Mouse (Mus musculus) intestine, embryonic 16.5 days (tissue): Measurements from ENCODE around the gene Dgki. TPM values are rescaled to one million over a fixed set of nuclear protein-coding genes. Genes with fewer than 3 reads are reported as not detected.

Experiments used
- ATAC-seq: fragments of 200-750 bp; cut with Nextera tagmentation; 2 replicates; pipeline ENCODE4 v1.8.0; 2017; ENCODE audit warnings: moderate TSS enrichment, moderate library complexity
- H3K27ac ChIP-seq: fragments of 300-500 bp; sonication (generic); 2 replicates; pipeline ENCODE4 v1.5.1; 2014; ENCODE audit warnings: mild to moderate bottlenecking, low read length
- H3K27me3 ChIP-seq: fragments of 300-500 bp; sonication (generic); replicated peaks from 2 replicates; pipeline ENCODE4 v1.6.1; 2014; ENCODE audit warnings: low read length, control low read depth, mixed read lengths; ENCODE audit not compliant: control insufficient read depth, insufficient read depth
- H3K36me3 ChIP-seq: fragments of 300-500 bp; sonication (generic); 2 replicates; pipeline ENCODE4 v1.6.1; 2014; ENCODE audit warnings: low read length, control low read depth; ENCODE audit not compliant: control insufficient read depth, insufficient read depth
- H3K4me1 ChIP-seq: fragments of 300-500 bp; sonication (generic); 2 replicates; pipeline ENCODE4 v1.6.1; 2014; ENCODE audit warnings: low read length, control low read depth, mixed read lengths; ENCODE audit not compliant: control insufficient read depth, insufficient read depth
- H3K4me2 ChIP-seq: fragments of 300-500 bp; sonication (generic); 2 replicates; pipeline ENCODE4 v1.6.1; 2014; ENCODE audit warnings: low read depth, low read length, control low read depth
- H3K4me3 ChIP-seq: fragments of 300-500 bp; sonication (generic); 2 replicates; pipeline ENCODE4 v1.5.1; 2014; ENCODE audit warnings: mild to moderate bottlenecking, low read length
- H3K9ac ChIP-seq: fragments of 300-500 bp; sonication (generic); 2 replicates; pipeline ENCODE4 v1.6.1; 2014; ENCODE audit warnings: low read depth, low read length
- H3K9me3 ChIP-seq: fragments of 300-500 bp; sonication (generic); 2 replicates; pipeline ENCODE4 v1.6.1; 2016; ENCODE audit warnings: low read length, control low read depth; ENCODE audit not compliant: control insufficient read depth
- WGBS: fragments of 180-500 bp; shearing (Covaris S2); extraction: QIAGEN DNeasy Blood & Tissue Kit; methylation state at CpG from one replicate; pipeline ENCODE4 v1.1.7; 2014; 5-methylcytosine and 5-hydroxymethylcytosine counted together
- polyA plus RNA-seq: library from polyadenylated mRNA; unstranded; fragments of >200 nt; fragmentation: Nextera tagmentation; extraction: Ambion mirVana; gene quantifications from 2 replicates; pipeline ENCODE4 v1.2.1, GENCODE M21; 2015

Gene Dgki
- polyA plus RNA-seq, 1 experiment from 2014 or later: 0.38 TPM

GRCm38 (mm10) chr6:36868217-36868616 lies 431.8 kb downstream of the Dgki start:
- Histone ChIP-seq H3K27ac (peak overlapping the region; percentile 50), H3K4me3 (no peak overlapping the region), H3K27me3 (no peaks in the 10 kb centered on the region), H3K36me3 (no peaks in the 10 kb centered on the region), H3K9ac (no peak overlapping the region), H3K4me1 (no peaks in the 10 kb centered on the region; the same call in 1 of the 2 replicates), H3K9me3 (no peaks in the 10 kb centered on the region), H3K4me2 (no peak overlapping the region)
- 46% methylated on average over 4 of the region's 4 CpGs for WGBS
- ATAC-seq: no peak

DNA sequence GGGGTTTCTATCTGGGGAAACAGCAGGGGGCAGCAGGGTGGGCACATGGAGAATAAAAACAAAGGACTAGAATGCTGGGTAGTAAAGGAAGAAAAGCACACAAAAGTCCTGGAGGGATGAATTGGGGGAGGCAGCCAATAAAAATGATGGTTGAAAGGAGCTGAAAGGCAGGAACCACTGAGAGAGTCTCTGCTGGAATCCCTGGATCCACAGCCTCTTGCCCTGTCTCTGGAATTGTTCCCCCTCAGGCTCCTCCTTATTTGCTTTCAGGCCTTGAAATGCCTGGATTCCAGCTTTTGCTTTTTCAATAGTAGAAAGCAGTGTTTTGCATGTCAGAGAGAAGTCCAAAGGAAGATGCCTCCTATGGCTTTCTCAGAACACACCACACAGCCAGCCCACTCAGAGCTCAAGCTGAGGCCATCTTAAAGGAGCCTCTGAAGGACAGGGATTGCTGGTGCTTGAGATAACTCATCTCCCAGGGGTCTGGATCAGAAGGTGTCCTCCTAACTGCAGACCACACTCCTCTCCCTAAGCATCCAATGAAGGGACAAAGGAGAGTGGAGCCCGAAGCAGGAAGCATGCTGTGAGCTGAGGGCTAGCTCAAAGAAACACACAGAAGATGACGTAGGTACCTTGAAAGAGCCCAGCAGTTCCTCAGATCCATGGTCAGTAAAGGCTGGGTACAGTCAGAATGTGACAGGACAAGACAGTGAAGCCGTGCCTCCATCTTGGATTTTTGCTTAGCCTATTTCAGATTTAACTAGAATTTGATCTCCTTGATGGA lies 441.5 kb downstream of the Dgki start:
- H3K4me1 ChIP-seq: no peaks in the 10 kb centered on the region
- WGBS: 80% methylated on average over 3 of the region's 3 CpGs
- H3K9ac ChIP-seq: no peak overlapping the region
- no peak for ATAC-seq
- no peaks in the 10 kb centered on the region for H3K36me3 ChIP-seq
- no peak overlapping the region for H3K4me3 ChIP-seq
- H3K9me3 ChIP-seq: no peaks in the 10 kb centered on the region
- no peaks in the 10 kb centered on the region for H3K27me3 ChIP-seq
- H3K4me2 ChIP-seq: no peak overlapping the region
- H3K27ac ChIP-seq: no peak overlapping the region

- 48% methylated on average over 6 of the region's 6 CpGs for WGBS
- Histone ChIP-seq H3K4me1 (no peaks in the 10 kb centered on the region), H3K27me3 (no peaks in the 10 kb centered on the region), H3K4me2 (no peak overlapping the region), H3K36me3 (no peaks in the 10 kb centered on the region), H3K27ac (no peak overlapping the region), H3K4me3 (no peak overlapping the region), H3K9ac (no peak overlapping the region), H3K9me3 (no peaks in the 10 kb centered on the region)
- no peak for ATAC-seq
Observed at GRCm38 (mm10) chr6:36857627-36858257, 442.2 kb downstream of the Dgki start.

DNA sequence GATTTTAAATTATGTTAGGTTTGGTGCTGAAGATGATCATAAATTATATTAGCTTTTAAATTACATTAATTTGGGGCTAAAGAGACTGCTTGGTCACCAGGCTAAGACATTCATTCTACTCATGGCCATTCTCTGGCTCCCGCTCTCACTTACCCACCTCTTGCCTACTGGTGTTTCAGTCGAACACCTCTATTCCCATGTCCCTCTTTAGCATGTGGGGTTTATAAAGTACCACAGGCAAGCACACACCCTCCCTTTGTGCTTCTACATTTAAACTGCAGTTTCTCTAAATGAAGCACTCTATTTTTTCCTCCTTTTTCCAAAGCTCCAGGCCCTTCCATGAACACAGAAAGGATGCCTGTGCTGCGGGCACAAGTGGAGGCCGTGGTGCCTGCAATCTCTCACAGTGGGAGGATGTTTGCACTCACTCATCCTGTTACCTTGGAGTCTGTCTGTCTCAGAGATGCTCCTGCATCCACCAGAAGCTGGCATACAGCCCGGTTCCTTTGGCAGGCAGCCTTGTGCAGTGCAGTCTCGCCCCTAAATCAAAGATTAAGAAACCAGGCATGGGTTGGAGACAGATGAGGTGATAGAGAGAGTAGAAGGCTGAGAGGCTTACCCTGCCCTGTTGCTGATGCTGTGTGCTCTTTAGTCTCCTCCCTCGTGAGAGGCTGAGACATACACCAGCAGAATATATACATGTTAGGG lies 449.4 kb downstream of the Dgki start:
- Histone ChIP-seq H3K4me3 (no peak overlapping the region), H3K4me1 (no peaks in the 10 kb centered on the region), H3K27ac (peak overlapping the region; percentile 42; the same call in 1 of the 2 replicates), H3K9ac (no peak overlapping the region), H3K9me3 (no peaks in the 10 kb centered on the region), H3K27me3 (no peaks in the 10 kb centered on the region), H3K4me2 (no peak overlapping the region), H3K36me3 (no peaks in the 10 kb centered on the region)
- peak; percentile 83 for ATAC-seq
- 55% methylated on average over 7 of the region's 7 CpGs for WGBS

GRCm38 (mm10) chr6:36845288-36845687 lies 454.7 kb downstream of the Dgki start:
- no peaks in the 10 kb centered on the region for H3K9me3 ChIP-seq
- no peak overlapping the region for H3K4me3 ChIP-seq
- no peak overlapping the region for H3K9ac ChIP-seq
- 0 out of 2 replicates have a peak, but pooled peaks cover 2% of the 10 kb centered on the region for H3K4me1 ChIP-seq
- no peak overlapping the region for H3K4me2 ChIP-seq
- no peaks in the 10 kb centered on the region for H3K36me3 ChIP-seq
- H3K27ac ChIP-seq: no peak overlapping the region
- H3K27me3 ChIP-seq: no peaks in the 10 kb centered on the region
- WGBS: 71% methylated on average over 1 of the region's 1 CpGs
- no peak for ATAC-seq

DNA sequence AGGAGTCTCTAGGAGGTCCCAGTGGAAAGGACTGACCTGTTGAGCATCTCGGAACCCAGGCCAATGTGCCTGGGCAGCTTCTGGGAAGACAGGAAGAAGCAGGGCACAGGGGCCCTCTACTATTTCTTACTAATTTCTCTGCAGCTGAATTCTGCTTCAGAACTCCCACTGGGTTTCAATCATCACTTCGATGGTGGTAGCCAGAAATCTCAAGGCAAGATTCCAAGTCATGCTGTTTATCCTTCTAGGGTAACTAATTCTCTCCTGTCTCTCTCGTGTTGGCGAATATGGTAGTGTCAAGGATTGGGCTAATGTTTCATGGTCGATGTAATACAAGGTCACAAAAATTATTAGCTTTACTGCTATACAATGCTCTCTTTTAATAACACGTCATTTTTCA lies 455.7 kb downstream of the Dgki start:
- H3K27me3 ChIP-seq: no peaks in the 10 kb centered on the region
- no peak overlapping the region for H3K4me2 ChIP-seq
- 0 out of 2 replicates have a peak, but pooled peaks cover 2% of the 10 kb centered on the region for H3K4me1 ChIP-seq
- no peak overlapping the region for H3K9ac ChIP-seq
- no peaks in the 10 kb centered on the region for H3K9me3 ChIP-seq
- ATAC-seq: no peak
- H3K4me3 ChIP-seq: no peak overlapping the region
- WGBS: 56% methylated on average over 6 of the region's 6 CpGs
- no peak overlapping the region for H3K27ac ChIP-seq
- no peaks in the 10 kb centered on the region for H3K36me3 ChIP-seq

DNA sequence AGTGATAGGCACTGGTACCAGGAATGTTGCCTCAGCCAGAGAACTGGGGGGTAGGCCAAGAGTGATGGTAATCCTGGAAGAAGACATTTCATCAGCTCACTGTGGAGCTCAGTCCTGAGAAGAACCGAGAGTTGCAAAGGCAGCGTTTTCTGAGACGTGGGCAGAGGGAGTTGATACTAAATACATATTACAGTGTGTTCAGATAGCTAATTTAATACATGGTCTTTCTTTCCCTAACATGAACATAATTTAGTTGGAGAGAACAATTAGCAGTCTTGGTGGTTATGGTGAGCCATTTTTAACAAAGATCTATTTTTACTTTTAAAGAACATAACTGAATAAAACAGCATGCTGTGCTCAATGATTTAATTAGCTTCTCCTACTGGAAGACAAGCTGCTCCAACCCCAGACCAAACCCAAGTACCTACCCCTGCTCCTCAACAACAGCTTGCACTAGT lies 456.9 kb downstream of the Dgki start:
- ATAC-seq: no peak
- 85% methylated on average over 3 of the region's 3 CpGs for WGBS
- Histone ChIP-seq H3K27ac (no peak overlapping the region; the same call in 1 of the 2 replicates), H3K4me2 (no peak overlapping the region), H3K4me1 (0 out of 2 replicates have a peak, but pooled peaks cover 2% of the 10 kb centered on the region), H3K36me3 (no peaks in the 10 kb centered on the region), H3K9me3 (no peaks in the 10 kb centered on the region), H3K9ac (no peak overlapping the region), H3K27me3 (no peaks in the 10 kb centered on the region), H3K4me3 (no peak overlapping the region)

DNA sequence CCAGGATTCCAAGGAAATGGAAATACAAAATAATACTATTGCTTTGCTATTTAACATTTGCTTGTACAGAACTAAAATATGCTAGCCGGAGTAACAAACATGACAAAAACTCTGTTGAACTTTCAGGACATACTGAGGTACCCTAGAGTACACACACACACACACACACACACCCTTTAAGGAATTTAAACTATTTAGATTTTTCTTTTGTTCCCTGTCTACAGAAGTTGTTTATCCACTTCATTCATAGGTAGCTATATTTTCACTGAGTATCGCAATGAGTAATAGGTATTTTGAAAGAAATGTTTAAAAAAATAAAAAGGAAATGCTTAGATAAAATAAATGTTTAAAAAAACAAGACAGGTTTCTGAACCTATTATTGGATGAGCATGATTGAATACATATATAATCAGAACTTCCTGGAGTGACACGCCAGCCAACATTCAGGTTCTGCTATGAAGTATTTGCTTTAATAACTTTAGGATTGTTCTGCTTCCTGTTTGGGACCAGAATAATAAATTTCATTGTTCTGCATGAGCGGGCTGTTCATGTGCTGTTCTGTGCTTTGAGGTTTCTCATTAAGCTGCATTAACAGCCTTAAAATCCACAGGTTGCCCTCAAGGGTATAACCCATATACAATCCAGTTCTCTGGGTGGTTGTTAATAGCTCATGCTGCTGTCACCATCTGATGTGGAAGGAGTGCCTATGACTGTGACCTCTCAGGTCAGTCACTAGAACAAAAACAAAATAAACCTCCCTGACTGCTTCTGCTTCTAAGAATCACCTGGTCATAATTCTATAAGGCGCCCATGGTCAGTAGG lies 457.7 kb downstream of the Dgki start:
- WGBS: 60% methylated on average over 5 of the region's 5 CpGs
- H3K4me2 ChIP-seq: no peak overlapping the region
- H3K4me3 ChIP-seq: no peak overlapping the region
- no peaks in the 10 kb centered on the region for H3K9me3 ChIP-seq
- no peaks in the 10 kb centered on the region for H3K36me3 ChIP-seq
- H3K27ac ChIP-seq: no peak overlapping the region
- no peak overlapping the region for H3K9ac ChIP-seq
- H3K27me3 ChIP-seq: no peaks in the 10 kb centered on the region
- no peak for ATAC-seq
- 0 out of 2 replicates have a peak, but pooled peaks cover 2% of the 10 kb centered on the region for H3K4me1 ChIP-seq
